Comparison of ENCODE assay signal across 14 mouse cellular contexts in the genomic region with DNA sequence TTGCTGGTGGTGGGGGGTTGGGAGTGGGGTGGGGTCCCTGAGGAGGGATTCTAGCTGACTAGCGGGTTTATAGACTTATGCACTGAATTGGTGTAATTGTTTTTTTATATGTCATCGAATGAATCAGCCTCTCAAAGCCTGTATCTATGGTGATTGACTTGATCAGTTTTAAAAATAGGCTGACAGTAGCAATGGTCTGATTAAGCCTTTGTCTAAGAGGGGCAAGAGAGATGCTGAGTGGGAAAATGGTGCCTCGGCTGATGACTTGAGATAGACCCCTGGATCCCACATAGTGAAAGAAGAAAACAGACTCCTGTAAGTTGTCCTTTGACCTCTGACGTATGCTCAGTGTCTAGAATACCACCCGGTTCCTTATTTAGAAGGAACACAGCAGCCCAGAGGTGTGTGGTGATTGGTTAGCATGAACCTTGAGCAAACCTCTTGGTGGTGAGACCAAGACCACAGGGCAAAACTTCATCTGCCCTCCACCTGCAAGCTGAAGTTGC.
A peak's percentile ranks its signal among the peaks of the same experiment; 100 is the strongest.
DNase-seq lines count a peak whose midpoint lies in the region; ATAC-seq lines count a peak whose summit lies in the region.
"Had no signal": no experiment of that assay in that cellular context is flagged by ENCODE, and none has a peak within 500 bp of the region (broad histone marks: within the 10 kb centered on the region; RNA-seq: fewer than 3 reads in every experiment).

No protein-coding gene starts in this region.

- H3K4me3 ChIP-seq in forebrain, embryonic 12.5 days (replicated peaks), result no peak overlapping the region
- no peak overlapping the region for H3K4me3 ChIP-seq in neural tube, embryonic 14.5 days (ENCODE audit: low read depth, low read length)
- H3K4me3 ChIP-seq: left cerebral cortex, adult 2 months; stomach, embryonic 15.5 days had no signal

- WGBS in forebrain, embryonic 12.5 days, result 23% methylated on average over 5 of the region's 5 CpGs
- whole genome bisulfite sequencing in neural tube, embryonic 14.5 days, result 44% methylated on average over 5 of the region's 5 CpGs

- no peak overlapping the region for H3K4me2 ChIP-seq in forebrain, embryonic 12.5 days
- no peak overlapping the region for H3K4me2 ChIP-seq in neural tube, embryonic 14.5 days (ENCODE audit: low read depth, low read length)
- H3K4me2 ChIP-seq: heart, embryonic 11.5 days; stomach, embryonic 15.5 days had no signal

- H3K36me3 ChIP-seq in forebrain, embryonic 12.5 days (replicated peaks), result no peaks in the 10 kb centered on the region
- H3K36me3 ChIP-seq in neural tube, embryonic 14.5 days (ENCODE audit: control insufficient read depth, insufficient read depth, low read length), result no peaks in the 10 kb centered on the region
- H3K36me3 ChIP-seq: stomach, embryonic 15.5 days had no signal

- ATAC-seq in forebrain, embryonic 12.5 days (ENCODE audit: low FRiP score), result peak; percentile 39; the same call in 1 of the 2 replicates
- ATAC-seq in megakaryocyte, adult 5-6 weeks (ENCODE audit: poor library complexity, severe bottlenecking), result peak; percentile 39
- ATAC-seq in neural tube, embryonic 14.5 days (ENCODE audit: low read depth), result peak; percentile 17; the same call in 1 of the 2 replicates
- ATAC-seq: lung, postnatal 0 days had no signal

- H3K9ac ChIP-seq in forebrain, embryonic 12.5 days, result no peak overlapping the region
- no peak overlapping the region for H3K9ac ChIP-seq in neural tube, embryonic 14.5 days (replicated peaks; ENCODE audit: low read depth, low read length)
- H3K9ac ChIP-seq: stomach, embryonic 15.5 days had no signal

- peak; percentile 33 to 40 for DNase-seq in spleen, postnatal 36 days (ENCODE audit: low spot score in 2 of 2)
- DNase-seq in spleen, adult 18-20 months, result no peak
- no peak for DNase-seq in thymus, postnatal 36 days
- no peak for DNase-seq in thymus, adult 18-20 months
- DNase-seq in spleen, postnatal 10 days (ENCODE audit: low spot score in 2 of 2), result no peak
- DNase-seq: cerebellum, adult 2 months; kidney, postnatal 10 days had no signal

- 0 out of 2 replicates have a peak overlapping the region, but pooled peaks have one; percentile 63 for H3K27ac ChIP-seq in forebrain, embryonic 12.5 days
- H3K27ac ChIP-seq in neural tube, embryonic 14.5 days (ENCODE audit: low read depth, low read length), result no peak overlapping the region
- H3K27ac ChIP-seq: left cerebral cortex, adult 2 months; stomach, embryonic 15.5 days had no signal

- peaks cover 13% of the 10 kb centered on the region for H3K4me1 ChIP-seq in forebrain, embryonic 12.5 days
- 0 out of 2 replicates have a peak, but pooled peaks cover 3% of the 10 kb centered on the region for H3K4me1 ChIP-seq in neural tube, embryonic 14.5 days (ENCODE audit: control insufficient read depth, insufficient read depth, low read length)
- H3K4me1 ChIP-seq: stomach, embryonic 15.5 days had no signal

- peaks cover 6% of the 10 kb centered on the region; the same call in 1 of the 2 replicates for H3K9me3 ChIP-seq in forebrain, embryonic 12.5 days
- no peaks in the 10 kb centered on the region for H3K9me3 ChIP-seq in neural tube, embryonic 14.5 days (ENCODE audit: control insufficient read depth, low read length)
- H3K9me3 ChIP-seq: stomach, embryonic 15.5 days had no signal

- no peaks in the 10 kb centered on the region for H3K27me3 ChIP-seq in forebrain, embryonic 12.5 days
- H3K27me3 ChIP-seq in neural tube, embryonic 14.5 days (ENCODE audit: control insufficient read depth, insufficient read depth, low read length), result no peaks in the 10 kb centered on the region
- H3K27me3 ChIP-seq: stomach, embryonic 15.5 days had no signal

Comparison
In these comparisons a context has a peak if more than half of its experiments do, and no peak if none do; other contexts are left out.
1. DNase-seq: peak in spleen, postnatal 36 days (2 of 2); none in spleen, adult 18-20 months (0 of 2), thymus, postnatal 36 days (0 of 2), thymus, adult 18-20 months (0 of 2) and spleen, postnatal 10 days (0 of 2).
2. Peak in every context shown above with its lines, with median percentiles within 50 percentile points of each other: ATAC-seq.